In genomic region chr10:21144627-21145504, GRCm38 (mm10) we compare ENCODE assay signal across 8 mouse cellular contexts. TPM values are rescaled to one million over a fixed set of nuclear protein-coding genes. Genes with fewer than 3 reads are reported as not detected.
DNase-seq lines count a peak whose midpoint lies in the region; ATAC-seq and TF ChIP-seq lines count a peak whose summit lies in the region.

No protein-coding gene starts in this region.

- no peak for TF ChIP-seq POLR2A in cerebellum, adult 2 months (IDR thresholded peaks at IDR 0.05; ENCODE audit: borderline replicate concordance, insufficient read depth, low read length)

- H3K4me3 ChIP-seq in cerebellum, adult 2 months (replicated peaks; ENCODE audit: insufficient read depth, low read depth, low read length): peak overlapping the region; percentile 63
- peak overlapping the region; percentile 38 for H3K4me3 ChIP-seq in forebrain, embryonic 14.5 days (ENCODE audit: low read depth, low read length)
- H3K4me3 ChIP-seq in liver, postnatal 0 days (ENCODE audit: low read depth, low read length): peak overlapping the region; percentile 39
- H3K4me3 ChIP-seq in neural tube, embryonic 15.5 days (replicated peaks): peak overlapping the region; percentile 45

- no peaks in the 10 kb centered on the region for H3K27me3 ChIP-seq in cerebellum, adult 2 months (ENCODE audit: control insufficient read depth, insufficient read depth, low read length)
- H3K27me3 ChIP-seq in forebrain, embryonic 14.5 days (replicated peaks; ENCODE audit: control insufficient read depth, insufficient read depth, low read length): no peaks in the 10 kb centered on the region
- H3K27me3 ChIP-seq in liver, postnatal 0 days (ENCODE audit: insufficient read depth, low read length): no peaks in the 10 kb centered on the region
- H3K27me3 ChIP-seq in neural tube, embryonic 15.5 days (replicated peaks): no peaks in the 10 kb centered on the region

- no peak overlapping the region for H3K27ac ChIP-seq in cerebellum, adult 2 months (ENCODE audit: insufficient read depth, low read length)
- peak overlapping the region; percentile 30; the same call in 1 of the 2 replicates for H3K27ac ChIP-seq in forebrain, embryonic 14.5 days (ENCODE audit: low read depth, low read length)
- no peak overlapping the region for H3K27ac ChIP-seq in liver, postnatal 0 days (ENCODE audit: low read depth)
- peak overlapping the region; percentile 77 for H3K27ac ChIP-seq in neural tube, embryonic 15.5 days (replicated peaks)

- DNase-seq in Muller cell, postnatal 12 days (ENCODE audit: inconsistent ontology term): peak; percentile 63
- DNase-seq in cerebellum, adult 2 months: peak; percentile 64 to 68
- peak; percentile 84 for DNase-seq in forebrain, embryonic 14.5 days (ENCODE audit: low spot score)
- peak; percentile 70 for DNase-seq in heart, postnatal 4 days
- peak; percentile 60 to 66 for DNase-seq in layer of hippocampus, adult 8-10 months (ENCODE audit: low spot score in 2 of 2)
- peak; percentile 68 for DNase-seq in liver, postnatal 0 days
- DNase-seq in adipocyte (ENCODE audit: low spot score): no peak

- TF ChIP-seq CTCF in cerebellum, adult 2 months (IDR thresholded peaks at IDR 0.05; ENCODE audit: borderline replicate concordance, insufficient read depth, low read depth, low read length): no peak
- TF ChIP-seq CTCF in liver, postnatal 0 days (IDR thresholded peaks at IDR 0.05; ENCODE audit: low read depth): no peak

- H3K36me3 ChIP-seq in forebrain, embryonic 14.5 days (ENCODE audit: control insufficient read depth, insufficient read depth, low read length): peaks cover 19% of the 10 kb centered on the region
- H3K36me3 ChIP-seq in liver, postnatal 0 days (replicated peaks; ENCODE audit: insufficient read depth, low read length): peaks cover 27% of the 10 kb centered on the region
- H3K36me3 ChIP-seq in neural tube, embryonic 15.5 days: no peaks in the 10 kb centered on the region

- peak overlapping the region; percentile 59 for H3K9ac ChIP-seq in forebrain, embryonic 14.5 days (ENCODE audit: low read length)
- H3K9ac ChIP-seq in liver, postnatal 0 days (replicated peaks): peak overlapping the region; percentile 26; the same call in 1 of the 2 replicates
- peak overlapping the region; percentile 44 for H3K9ac ChIP-seq in neural tube, embryonic 15.5 days (replicated peaks)

- ATAC-seq in forebrain, embryonic 14.5 days: peak; percentile 94
- ATAC-seq in liver, postnatal 0 days: no peak
- ATAC-seq in neural tube, embryonic 15.5 days (ENCODE audit: low FRiP score): peak; percentile 97

- WGBS in cerebellum, adult 2 months: 26% methylated on average over 27 of the region's 27 CpGs
- WGBS in forebrain, embryonic 14.5 days: 21% methylated on average over 27 of the region's 27 CpGs
- WGBS in liver, postnatal 0 days (ENCODE audit: insufficient replicate concordance): 49% methylated on average over 27 of the region's 27 CpGs
- WGBS in neural tube, embryonic 15.5 days: 18% methylated on average over 27 of the region's 27 CpGs

- TF ChIP-seq EP300 in liver, postnatal 0 days (IDR thresholded peaks at IDR 0.05; ENCODE audit: low read depth): no peak

- no peaks in the 10 kb centered on the region for H3K9me3 ChIP-seq in forebrain, embryonic 14.5 days (replicated peaks; ENCODE audit: control insufficient read depth, low read length)
- no peaks in the 10 kb centered on the region for H3K9me3 ChIP-seq in liver, postnatal 0 days (ENCODE audit: low read length)
- H3K9me3 ChIP-seq in neural tube, embryonic 15.5 days (replicated peaks): no peaks in the 10 kb centered on the region

- peak overlapping the region; percentile 56 for H3K4me2 ChIP-seq in forebrain, embryonic 14.5 days (ENCODE audit: low read length)
- H3K4me2 ChIP-seq in liver, postnatal 0 days (ENCODE audit: low read depth, low read length): peak overlapping the region; percentile 73
- H3K4me2 ChIP-seq in neural tube, embryonic 15.5 days: peak overlapping the region; percentile 62

- no peaks in the 10 kb centered on the region for H3K4me1 ChIP-seq in cerebellum, adult 2 months (ENCODE audit: control insufficient read depth, insufficient read depth, low read length)
- H3K4me1 ChIP-seq in forebrain, embryonic 14.5 days (ENCODE audit: control insufficient read depth, insufficient read depth, low read length): 0 out of 2 replicates have a peak, but pooled peaks cover 6% of the 10 kb centered on the region
- H3K4me1 ChIP-seq in liver, postnatal 0 days (ENCODE audit: insufficient read depth): peaks cover 9% of the 10 kb centered on the region; the same call in 1 of the 2 replicates
- peaks cover 6% of the 10 kb centered on the region; the same call in 1 of the 2 replicates for H3K4me1 ChIP-seq in neural tube, embryonic 15.5 days

RNA-seq across cellular contexts. Expression of gene Myb, which starts 15.9 kb away (rescaled TPM):
- polyA plus RNA-seq in cerebellum, adult 2 months (2012; rRNA removed): 0.74 and 0.75 TPM in 2 replicates
- 2.6 and 3.2 TPM in 2 replicates for polyA plus RNA-seq in forebrain, embryonic 14.5 days (2014; fragmentation: Nextera tagmentation; extraction: Ambion mirVana)
- total RNA-seq in heart, postnatal 4 days (2021): under 1 TPM; 0.43 to 0.91 TPM
- total RNA-seq in layer of hippocampus, adult 8-10 months (2022): under 1 TPM; 0.54 to 0.71 (median 0.63) TPM
- 10.0 and 11.1 TPM in 2 replicates for polyA plus RNA-seq in liver, postnatal 0 days (2015; fragmentation: Nextera tagmentation; extraction: Ambion mirVana)
- 1.8 and 15.2 TPM in 2 replicates for polyA plus RNA-seq in neural tube, embryonic 15.5 days (2015; fragmentation: Nextera tagmentation; extraction: Ambion mirVana)

Comparison
In these comparisons a context has a peak if more than half of its experiments do, and no peak if none do; other contexts are left out.
1. H3K27ac ChIP-seq: peak in forebrain, embryonic 14.5 days (single experiment) and neural tube, embryonic 15.5 days (single experiment); none in cerebellum, adult 2 months (single experiment) and liver, postnatal 0 days (single experiment).
2. Peak in every context shown above with its lines, with median percentiles within 50 percentile points of each other: H3K4me3 ChIP-seq, H3K4me2 ChIP-seq and H3K9ac ChIP-seq.